Mouse (Mus musculus) urinary bladder, adult 18-20 months (tissue): ENCODE results near the gene Ttc39a.
"Not testable (repeated sequence)": the region's sequence is repeated elsewhere in the genome, so short reads cannot be mapped to it uniquely, and the experiment has no call there.

Source experiments
- DNase-seq, 2 experiments: peaks; one replicate each; pipeline ENCODE4 v3.0.0; 2022; ENCODE audit warnings: low spot score in 2 of 2, mixed read lengths in 2 of 2

Gene Ttc39a

DNA sequence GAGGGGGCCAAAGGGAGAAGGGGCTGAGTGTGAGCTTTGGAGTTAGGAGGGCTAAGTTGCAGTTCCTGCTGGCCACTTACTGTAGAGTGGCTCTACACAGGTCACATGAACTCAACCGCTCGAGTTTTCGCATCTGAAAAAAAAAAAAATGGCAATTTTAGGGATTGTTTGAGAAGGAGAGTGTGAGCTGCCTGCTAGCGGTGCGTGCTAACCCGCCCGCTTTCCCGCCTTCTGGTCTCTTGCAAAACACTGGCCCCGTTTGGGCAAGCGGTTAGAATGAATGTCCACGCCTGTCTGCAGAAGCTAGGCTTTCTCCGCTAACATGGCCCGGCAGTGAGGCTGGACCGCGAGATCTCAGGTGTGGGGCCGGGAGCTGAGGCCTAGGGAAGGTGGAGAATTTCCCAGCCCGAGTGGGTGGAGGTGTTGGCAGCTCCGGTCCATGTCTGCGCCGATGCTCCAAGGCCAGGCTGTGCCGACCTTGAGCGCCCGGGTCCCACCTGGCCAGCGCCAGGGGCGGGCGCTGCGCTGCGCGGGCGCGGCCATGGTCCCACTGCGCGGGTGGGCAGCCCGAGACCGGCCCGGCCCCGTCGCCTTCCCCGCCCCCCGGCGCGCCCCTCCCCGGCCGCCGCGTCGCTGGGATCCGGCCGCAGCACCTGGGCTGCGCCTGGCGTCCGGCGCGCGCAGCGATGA is at the start of gene Ttc39a:
TSS of gene Ttc39a (plus strand) at position 138 of the 690 bp plus-strand sequence.
- DNase-seq: peak; percentile 30 to 53

DNA sequence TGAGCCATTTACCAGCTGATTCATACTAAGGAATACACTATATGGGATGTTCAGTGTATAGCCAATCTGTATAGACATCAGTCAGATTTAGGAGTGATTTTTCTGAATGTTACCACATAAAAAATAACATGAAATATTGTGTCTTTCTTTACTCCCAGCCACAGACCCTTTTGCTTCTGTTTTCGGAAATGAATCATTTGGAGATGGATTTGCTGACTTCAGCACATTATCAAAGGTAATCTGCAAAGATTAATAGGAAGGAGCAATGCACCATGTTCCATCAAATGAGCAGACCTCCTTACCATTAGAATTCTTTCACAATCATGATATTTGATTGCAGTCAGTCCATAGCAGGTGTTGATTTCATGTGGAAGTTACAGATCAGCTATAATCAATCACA is 28.3 kb upstream of the Ttc39a start:
- no peak for DNase-seq

DNA sequence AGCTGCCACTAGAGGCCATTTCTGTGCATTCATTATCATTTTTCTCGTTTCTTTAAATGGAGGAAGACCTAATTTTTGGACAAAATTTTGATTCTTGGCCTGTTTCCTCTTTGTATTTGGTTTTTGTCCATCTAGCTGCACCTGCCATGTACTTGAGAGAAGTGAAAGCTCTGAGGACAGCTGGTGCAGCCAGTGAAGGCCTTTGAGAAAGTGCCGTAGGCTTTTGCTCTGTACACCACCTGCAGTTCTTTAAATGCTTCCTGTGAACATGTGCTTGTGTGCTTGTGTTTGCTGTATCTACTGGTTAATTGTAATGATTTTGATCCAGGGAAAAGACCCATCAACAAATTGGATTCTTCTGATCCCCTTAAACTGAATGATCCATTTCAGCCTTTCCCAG is 24.0 kb upstream of the Ttc39a start:
- no peak for DNase-seq

DNA sequence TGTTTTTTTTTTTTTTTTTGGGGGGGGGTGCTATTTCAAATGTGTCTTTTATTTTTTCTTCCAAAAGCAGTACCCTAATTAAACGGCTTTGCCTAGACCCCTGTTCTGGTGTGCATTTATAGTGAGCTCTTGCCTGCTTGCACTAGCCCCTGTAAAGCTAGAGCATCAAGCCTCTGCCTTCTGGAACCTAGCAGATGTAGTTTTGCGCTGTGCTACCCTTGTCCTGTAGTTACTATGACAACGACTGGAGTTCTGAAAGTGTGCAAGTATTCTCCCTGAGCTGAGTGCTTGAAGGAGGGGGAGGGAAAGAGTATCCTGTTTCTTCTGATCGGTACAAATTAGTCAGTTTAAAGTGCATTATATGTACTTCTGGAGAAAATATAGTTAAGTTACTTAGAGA is 20.8 kb upstream of the Ttc39a start:
- DNase-seq: no peak

DNA sequence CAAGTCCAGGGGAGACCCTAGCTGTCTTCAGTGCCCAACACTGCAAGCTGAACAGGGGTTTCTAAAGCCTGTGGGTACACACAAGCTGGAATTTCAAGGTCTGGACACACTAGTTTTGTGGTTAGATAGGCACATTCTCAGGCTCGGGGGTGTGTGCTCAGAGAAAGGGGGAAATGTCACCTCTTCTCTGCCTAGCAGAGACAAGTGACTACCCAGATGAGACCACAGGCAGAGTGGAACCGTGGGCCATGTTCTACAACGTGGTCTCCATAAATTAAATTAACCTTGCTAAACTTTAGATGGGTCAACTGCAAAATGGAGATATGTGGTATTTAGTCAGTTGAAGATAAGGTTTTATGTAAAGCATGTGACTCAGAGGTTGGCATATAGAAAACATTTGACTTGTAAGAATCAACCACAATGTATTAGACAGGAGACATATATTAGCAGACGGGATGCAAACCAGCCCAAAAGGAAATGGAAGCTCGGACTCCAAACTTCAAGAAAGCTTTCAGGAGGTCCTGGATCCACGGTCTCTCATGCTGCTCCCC is 13.1 kb upstream of the Ttc39a start:
- DNase-seq: no peak

DNA sequence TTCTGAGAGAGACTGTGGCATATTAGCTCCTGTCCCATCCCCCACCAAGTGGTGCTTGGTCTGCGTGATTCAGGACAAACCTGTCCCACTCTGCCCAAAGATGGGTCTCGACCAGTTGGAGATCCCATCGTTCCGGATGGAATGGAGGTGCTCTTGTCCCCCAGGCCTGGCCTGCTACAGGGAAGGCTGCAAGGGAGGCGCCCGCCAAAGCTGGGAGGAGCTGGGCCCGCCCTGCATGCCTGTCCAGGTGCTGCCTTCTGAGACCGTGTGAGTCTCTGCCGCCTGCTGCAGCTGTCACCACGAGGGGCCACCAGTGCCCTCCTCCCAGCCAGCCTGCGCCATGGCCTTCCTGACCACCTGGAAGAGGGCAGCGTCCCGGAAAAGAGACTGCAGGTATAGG is 12.5 kb upstream of the Ttc39a start:
- peak; percentile 33 to 42 for DNase-seq

DNA sequence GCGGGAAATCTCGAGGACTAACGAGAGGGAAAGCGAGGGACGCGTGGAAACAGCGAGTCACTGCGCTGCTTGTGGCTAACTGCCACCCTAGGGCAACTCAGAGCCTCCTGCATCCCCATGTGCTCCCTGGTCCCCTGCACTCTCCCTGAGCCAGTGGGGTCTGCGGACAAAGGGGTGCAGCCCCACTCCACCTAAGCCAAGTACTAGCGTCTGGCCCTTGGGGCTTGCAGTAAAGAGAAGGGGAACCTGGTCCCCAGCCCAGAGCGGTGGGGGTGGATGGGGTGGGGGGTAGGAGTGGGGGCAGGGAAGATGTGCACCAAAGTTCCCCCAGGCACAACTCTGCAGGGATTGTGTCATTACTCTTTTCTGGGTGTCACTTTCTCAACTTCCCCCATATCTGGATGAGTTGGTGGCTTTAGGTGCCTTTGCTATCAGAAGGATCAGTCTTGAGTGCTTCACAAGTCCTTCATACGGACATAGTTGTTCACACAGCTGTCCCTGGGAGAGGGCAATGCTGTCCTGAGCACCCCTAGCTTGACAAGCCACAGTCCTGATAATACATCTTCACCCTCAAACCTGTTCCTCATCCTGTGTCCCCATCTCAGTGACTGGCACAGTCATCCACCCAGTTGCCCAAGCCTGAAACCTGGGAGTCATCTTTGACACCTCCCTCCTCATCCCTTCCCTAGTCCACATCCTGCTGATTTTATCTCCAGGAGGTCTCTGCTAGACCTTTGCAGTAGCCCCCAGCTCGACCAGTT is 11.9 kb upstream of the Ttc39a start:
- DNase-seq: no peak

DNA sequence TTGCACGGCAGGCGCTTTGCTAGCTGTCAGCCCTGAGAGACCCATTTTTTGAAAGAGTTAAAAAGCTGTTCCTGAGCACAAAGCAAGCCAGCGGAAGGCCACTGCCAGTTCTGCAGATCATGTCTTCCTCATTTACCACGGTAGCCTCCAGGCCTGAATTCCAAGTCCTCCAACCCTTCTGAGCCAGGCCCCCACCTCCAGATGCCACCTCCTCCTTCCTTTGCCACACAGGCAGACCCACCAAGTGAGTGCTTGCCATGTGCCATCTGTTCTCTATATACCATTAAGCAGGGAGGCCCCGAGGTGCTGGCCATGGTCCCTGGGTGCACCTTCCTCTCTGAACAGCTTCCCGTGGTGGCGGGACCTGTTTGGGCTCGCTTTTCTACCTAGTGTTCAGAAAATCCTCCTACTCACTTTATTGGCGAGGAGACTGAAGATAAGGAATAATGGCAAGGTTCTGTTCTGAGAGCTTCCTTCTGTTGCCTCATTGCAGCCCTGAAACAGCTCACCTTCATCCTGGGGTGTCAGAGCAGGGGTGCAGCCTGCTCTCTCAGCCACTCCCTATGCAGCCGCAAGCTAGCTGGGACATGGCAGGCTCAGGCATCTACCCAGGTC is 6.0 kb upstream of the Ttc39a start:
- no peak for DNase-seq

DNA sequence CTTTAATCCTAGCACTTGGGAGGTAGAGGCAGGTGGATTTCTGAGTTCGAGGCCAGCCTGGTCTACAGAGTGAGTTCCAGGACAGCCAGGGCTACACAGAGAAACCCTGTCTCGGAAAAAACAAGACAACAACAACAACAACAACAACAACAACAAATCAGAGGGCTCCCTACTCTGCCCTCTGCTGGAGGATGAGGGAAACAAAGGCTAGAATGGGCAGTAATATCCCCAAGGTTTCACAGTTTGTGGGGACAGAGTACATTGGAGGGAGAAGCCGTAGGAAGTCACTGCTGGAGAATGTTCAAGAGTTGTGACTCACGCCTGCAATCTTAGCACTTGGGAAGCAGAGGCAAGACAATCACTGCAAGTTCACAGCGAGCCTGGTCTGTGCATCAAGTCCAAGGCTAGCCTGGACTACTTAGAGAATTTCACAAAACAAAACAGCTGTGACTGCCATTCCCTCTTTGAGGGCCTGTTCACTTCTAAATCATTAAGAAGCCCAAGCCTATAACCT is 5.2 kb upstream of the Ttc39a start:
- no peak for DNase-seq

DNA sequence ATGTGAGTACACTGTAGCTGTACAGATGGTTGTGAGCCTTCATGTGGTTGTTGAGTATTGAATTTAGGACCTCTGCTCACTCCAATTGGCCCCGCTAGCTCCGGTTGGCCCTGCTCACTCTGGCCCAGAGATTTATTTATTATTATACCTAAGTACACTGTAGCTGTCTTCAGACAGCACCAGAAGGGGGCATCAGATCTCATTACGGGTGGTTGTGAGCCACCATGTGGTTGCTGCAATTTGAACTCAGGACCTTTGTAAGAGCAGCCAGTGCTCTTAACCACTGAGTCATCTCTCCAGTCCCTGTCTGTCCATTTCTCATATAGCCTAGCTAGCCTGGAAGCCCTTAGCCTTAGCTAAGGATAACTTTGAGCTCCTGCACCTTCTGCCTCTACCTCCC is 1.5 kb upstream of the Ttc39a start:
- DNase-seq: not testable (repeated sequence)

DNA sequence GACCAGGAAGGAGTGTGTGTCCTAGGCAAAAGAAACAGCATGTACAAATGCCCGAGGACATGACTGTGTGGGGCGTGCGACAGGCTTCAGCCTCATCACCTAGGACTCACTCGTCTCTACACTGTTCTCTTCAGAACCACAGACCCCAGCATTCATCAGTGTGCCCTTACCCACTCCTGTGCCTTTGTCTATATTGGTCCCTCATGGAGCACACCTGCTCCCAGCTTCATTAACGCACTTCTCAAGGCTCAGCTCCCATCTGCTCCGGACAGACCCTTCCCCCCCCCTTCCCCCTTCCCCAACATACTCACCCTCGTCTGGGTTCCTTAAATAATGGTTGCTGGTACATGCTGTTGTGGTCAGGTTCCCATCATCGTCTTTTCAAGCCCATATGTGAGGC is 1.0 kb upstream of the Ttc39a start:
- no peak for DNase-seq

DNA sequence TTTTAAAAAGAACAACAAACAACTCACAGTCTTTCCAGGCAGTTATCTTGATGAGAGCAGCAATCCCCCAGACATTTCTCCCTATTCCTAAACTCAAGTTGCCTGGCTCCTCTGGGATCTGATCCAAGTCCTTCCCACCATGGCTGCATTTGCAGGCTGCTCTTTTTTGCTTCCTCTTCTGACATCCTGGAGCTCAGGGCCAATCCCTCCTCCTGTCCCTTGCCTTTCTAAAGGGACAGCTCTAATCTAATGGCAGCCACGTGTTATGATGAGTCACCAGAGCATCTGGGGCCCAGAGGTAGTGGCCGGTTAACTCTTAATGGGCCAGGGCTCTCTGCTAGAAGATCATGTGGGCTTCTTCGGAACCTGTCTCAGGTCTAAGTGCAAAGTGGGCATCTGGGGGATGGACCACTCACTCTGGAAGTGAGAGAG is 353 bp upstream of the Ttc39a start:
- DNase-seq: peak in 1 of 2 experiments; percentile 56

DNA sequence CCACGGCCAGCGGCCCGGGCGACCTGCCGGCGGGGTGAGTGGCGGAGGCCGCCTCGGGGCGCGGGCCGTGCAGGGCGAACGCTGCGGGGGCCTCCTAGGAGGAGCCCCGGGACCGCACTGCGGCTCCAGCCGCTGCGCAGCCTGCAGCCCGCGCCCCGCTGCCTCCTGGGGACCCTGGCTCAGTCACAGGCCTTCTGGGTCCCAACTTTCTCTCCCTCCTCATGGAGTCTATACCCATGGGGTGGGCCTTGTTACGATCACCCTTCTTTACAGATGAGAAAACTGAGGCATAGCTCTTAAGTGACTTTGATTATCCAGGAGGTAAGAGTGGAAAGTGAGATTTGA is 725 bp downstream of the Ttc39a start:
- no peak for DNase-seq

DNA sequence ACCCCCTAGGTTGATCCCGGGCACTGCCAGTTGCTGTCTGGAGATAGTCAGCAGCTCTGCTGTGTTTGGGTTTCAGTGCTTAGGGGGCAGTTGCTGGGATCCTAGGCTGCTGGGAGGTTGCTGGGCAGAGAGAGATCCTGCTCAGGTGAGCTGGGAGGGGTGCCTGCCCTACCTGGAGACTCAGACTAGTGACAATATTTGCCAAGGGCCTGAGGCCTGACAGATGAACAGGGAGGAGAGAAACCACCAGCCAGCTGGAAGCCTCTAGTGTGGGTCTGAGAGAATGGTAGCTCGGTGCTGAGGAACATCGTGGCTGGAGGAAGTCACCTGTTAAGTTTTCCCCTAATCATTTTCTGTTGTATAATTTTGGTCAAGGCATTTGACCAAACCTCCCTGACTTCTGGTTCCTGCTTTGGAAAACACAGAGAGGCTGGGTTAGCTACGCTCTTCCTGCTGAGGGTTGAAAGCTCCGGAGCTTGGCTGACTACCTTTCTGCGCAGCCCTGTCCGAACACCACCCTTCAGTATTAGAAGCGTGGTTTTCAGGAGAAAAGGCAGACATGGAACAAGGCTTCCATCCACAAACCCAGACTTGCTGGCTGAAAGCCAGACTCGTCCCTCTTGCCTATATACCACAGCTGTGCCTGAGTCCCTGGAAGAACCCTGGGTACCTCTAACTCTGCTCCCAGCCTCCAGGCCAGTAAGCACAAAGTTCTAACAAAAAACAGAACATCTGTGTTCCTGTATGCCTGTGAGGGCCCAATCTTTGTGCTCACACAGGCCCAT is 1.5 kb downstream of the Ttc39a start:
- no peak for DNase-seq

DNA sequence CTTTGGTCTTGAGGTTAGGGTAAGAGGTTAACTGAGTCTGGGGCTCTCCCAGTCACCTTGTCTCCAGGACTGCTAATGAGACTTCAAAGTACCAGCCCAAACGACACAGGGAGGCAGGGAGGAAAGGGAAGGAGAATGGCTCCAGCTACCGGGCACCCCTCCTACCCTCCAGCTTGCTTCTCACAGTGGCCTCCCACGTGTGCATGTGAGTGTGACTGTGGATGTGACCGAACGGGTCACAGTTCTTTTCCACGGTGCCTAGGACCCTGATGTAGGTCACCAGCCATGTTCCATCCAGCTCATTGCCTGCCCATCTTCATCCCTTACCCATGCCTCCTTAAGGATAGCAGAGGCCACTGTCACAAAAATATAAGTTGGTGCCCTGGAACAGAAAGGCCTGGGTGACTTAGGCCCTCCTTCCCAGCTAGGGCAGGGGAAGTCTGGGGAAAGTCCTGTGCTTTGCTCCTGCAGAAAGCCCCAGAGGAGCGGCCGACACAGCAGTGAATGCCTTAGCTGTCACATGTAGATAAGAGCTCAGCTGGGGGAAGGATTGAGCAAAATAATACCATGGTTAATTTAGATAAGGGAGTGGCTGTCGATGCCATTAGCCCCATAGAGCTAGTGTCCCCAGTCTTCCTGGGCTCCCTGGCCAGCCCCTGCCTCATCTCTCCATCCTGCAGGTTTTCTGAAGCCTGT is 4.4 kb downstream of the Ttc39a start:
- DNase-seq: no peak

DNA sequence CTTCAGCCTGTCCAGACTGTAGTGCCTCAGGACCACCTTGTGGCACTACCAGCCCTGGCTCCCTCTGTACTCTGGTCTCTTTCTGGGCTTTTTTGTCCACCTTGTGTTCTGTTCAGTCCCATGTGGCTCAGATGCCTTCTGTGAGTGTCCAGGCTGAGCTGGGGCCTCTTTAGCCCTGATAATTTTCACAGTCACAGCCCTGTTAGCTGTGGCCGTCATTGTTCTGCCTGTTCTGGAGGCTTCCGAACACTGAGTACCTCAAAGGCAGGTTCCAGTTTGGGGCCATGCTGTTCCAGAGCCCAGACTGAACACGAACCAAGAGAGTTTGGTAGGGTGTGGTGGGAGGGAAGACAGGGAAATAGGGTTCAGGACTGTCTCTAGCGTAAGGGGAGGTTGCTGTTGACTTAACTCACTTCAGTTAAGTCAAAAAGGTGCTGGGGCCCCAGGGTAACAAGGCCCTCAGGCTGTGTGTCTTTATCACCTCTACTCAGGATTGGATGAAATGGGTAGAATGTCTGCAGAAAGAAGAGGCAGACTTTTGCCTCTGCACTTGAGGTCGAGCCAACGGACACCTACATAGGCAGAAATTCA is 5.0 kb downstream of the Ttc39a start:
- DNase-seq: no peak

DNA sequence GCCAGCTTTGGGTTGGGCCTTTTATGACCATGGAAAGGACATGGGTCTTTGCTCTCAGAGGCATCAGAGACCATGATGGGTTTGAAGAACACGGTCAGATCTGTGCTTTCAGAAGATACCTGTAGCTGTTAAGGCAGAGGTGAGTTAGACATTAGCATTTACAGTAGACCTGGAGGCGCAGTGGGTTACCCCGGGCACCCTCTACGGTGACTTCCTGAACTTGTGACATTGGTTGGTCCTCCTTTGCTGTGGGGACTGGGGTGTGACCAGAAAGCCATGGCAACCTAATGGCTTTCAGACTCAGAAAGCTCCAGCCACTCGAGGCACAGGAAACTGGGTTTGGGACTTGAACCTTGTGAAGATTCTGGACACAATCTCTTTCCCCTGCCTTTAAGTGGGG is 5.8 kb downstream of the Ttc39a start:
- DNase-seq: no peak

DNA sequence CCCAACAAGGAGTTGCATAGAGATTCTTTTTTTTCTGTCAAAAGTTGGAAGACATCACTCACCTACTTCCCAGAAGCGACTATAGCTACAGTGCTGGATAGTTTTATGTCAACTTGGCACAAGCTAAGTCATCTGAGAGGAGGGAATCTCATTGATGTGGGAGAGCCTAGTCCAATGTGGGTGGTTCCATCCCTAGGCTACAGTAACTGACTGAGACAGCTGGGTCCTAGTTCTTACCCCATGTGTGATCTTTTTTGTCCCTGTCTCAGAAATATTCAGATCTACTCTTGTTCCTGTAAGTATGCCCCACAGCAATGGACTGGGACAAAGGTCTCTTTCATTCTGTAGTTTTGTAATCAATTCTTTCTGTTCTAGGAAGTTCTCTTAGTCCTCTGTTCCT is 11.6 kb downstream of the Ttc39a start:
- DNase-seq: no peak

DNA sequence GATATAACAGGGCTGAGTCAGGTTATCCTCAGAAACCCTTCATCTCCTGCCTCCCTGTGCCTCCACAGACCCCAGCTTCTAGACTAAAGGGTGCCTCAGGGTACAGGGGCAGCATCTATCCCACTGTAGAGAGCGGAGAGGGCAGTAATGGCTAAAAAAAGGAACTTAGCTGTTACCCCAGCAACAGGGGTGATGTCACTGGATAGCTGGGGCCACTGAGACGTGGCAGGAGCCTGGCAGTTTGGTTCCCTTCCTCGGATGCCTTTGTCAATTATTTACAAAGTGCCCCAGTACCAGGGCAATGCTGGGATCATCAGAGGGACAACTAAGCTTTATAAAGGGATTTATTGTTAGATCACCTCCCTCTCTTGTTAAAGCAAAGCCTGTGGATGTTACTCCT is 12.6 kb downstream of the Ttc39a start:
- DNase-seq: no peak

DNA sequence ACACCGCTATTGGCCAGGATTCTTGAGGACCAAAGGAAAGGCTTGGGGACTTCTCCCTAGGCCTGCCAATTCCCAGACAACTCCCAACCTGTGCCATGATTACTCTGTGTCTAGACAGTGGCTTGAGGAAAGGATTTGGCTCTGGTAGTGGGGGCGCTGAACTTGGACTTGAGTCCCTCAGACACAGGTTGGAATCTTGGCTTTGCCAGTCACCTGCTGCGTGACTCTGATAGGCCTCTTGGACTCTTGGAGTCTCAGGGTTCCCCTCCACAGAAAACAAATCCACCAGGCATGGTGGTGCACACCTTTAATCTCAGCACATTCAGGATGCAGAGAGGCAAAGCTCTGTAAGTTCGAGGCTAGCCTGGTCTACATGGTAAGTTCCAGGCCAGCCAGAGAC is 13.1 kb downstream of the Ttc39a start:
- no peak for DNase-seq
